Mouse (Mus musculus): ENCODE results near the gene Gm266. TPM values are rescaled to one million over a fixed set of nuclear protein-coding genes. Genes with fewer than 3 reads are reported as not detected.

The Gm266 gene
- total and polyA plus RNA-seq, 3 experiments: not detected

DNA sequence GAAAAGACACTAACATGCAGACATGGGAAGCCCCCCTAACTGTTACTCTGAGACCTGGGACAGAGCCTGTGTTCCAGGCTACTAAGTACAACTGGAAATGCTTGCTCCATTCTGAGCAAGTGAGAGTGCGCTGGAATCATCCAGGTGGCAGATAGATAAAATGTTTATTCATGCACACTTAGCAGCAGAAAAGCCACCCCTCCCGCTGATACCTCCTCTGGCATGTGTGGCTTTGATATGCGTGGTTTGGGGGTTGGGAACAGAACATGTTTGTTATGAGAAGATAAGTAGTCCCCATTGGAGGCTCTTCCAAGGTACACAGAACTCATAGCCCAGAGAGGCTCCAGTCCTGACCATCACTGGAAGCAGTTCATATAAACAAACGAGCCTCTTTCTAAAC lies 32.3 kb upstream of the Gm266 start:
- in situ Hi-C loops (cut with MboI; ENCODE audit: low pct_ligation_motif_present, low pct_unique_long_range_greater_than_20kb, low sequenced_read_pairs): no loop called here
- no peak overlapping the region for H3K9ac ChIP-seq (ENCODE audit: insufficient read depth, low read depth)
- dilution Hi-C loops (cut with MboI; ENCODE audit: extremely low pct_ligation_motif_present, extremely low pct_unique_long_range_greater_than_20kb, low sequenced_read_pairs): no loop called here
- TF ChIP-seq CTCF (conservative IDR thresholded peaks at IDR 0.05 in 1 of 2, IDR thresholded peaks at IDR 0.05 in 1 of 2; ENCODE audit: low read depth in 2 of 2, low read length in 2 of 2) (no peak), MAFK (IDR thresholded peaks at IDR 0.05; ENCODE audit: insufficient replicate concordance, low read length) (no peak), KAT2A (IDR thresholded peaks at IDR 0.05; ENCODE audit: insufficient replicate concordance, low read length) (no peak), RCOR1 (conservative IDR thresholded peaks at IDR 0.05; ENCODE audit: low read depth, low read length) (no peak), MAZ (IDR thresholded peaks at IDR 0.05; ENCODE audit: low read depth, low read length) (no peak), E2F4 (IDR thresholded peaks at IDR 0.05; ENCODE audit: insufficient replicate concordance, low read depth, low read length) (no peak), CHD1 (IDR thresholded peaks at IDR 0.05; ENCODE audit: low read depth, low read length) (no peak), ZMIZ1 (IDR thresholded peaks at IDR 0.05; ENCODE audit: low read depth, low read length) (no peak), PAX5 (IDR thresholded peaks at IDR 0.05; ENCODE audit: low read length) (no peak), ZNF384 (IDR thresholded peaks at IDR 0.05; ENCODE audit: low read depth, low read length) (no peak), EP300 (IDR thresholded peaks at IDR 0.05; ENCODE audit: low read length) (no peak), MXI1 (IDR thresholded peaks at IDR 0.05; ENCODE audit: low read depth, low read length) (no peak), MAX (IDR thresholded peaks at IDR 0.05; ENCODE audit: low read length) (no peak)
- no peak overlapping the region for H3K4me3 ChIP-seq (replicated peaks in 1 of 3; ENCODE audit: low read depth in 2 of 3, low read length in 2 of 3, poor library complexity in 1 of 3)
- H3K36me3 ChIP-seq (replicated peaks in 1 of 2; ENCODE audit: control insufficient read depth in 1 of 2, insufficient read depth in 1 of 2, low read length in 1 of 2): no peaks in the 10 kb centered on the region
- no peak overlapping the region for H3K27ac ChIP-seq (ENCODE audit: insufficient read depth, low read depth)
- no peak for DNase-seq (ENCODE audit: extremely low read depth)
- H3K4me1 ChIP-seq (ENCODE audit: control insufficient read depth in 1 of 2, insufficient read depth in 2 of 2): peaks cover 7 to 29% of the 10 kb centered on the region in 2 experiments
- H3K79me2 ChIP-seq (replicated peaks; ENCODE audit: control insufficient read depth, extremely low read depth, insufficient read depth, poor library complexity, severe bottlenecking): no peaks in the 10 kb centered on the region
- H3K4me2 ChIP-seq (ENCODE audit: insufficient read depth, low read depth, poor library complexity, severe bottlenecking): no peak overlapping the region
- peaks cover 11% of the 10 kb centered on the region for H3K9me3 ChIP-seq (replicated peaks; ENCODE audit: low read length)
- no peaks in the 10 kb centered on the region for H3K27me3 ChIP-seq (replicated peaks)

- Histone ChIP-seq H3K27me3 (replicated peaks) (no peaks in the 10 kb centered on the region), H3K4me2 (ENCODE audit: insufficient read depth, low read depth, poor library complexity, severe bottlenecking) (no peak overlapping the region), H3K36me3 (replicated peaks in 1 of 2; ENCODE audit: control insufficient read depth in 1 of 2, insufficient read depth in 1 of 2, low read length in 1 of 2) (no peaks in the 10 kb centered on the region), H3K4me3 (replicated peaks in 1 of 3; ENCODE audit: low read depth in 2 of 3, low read length in 2 of 3, poor library complexity in 1 of 3) (no peak overlapping the region), H3K27ac (ENCODE audit: insufficient read depth, low read depth) (no peak overlapping the region), H3K79me2 (replicated peaks; ENCODE audit: control insufficient read depth, extremely low read depth, insufficient read depth, poor library complexity, severe bottlenecking) (no peaks in the 10 kb centered on the region), H3K9ac (ENCODE audit: insufficient read depth, low read depth) (no peak overlapping the region), H3K9me3 (replicated peaks; ENCODE audit: low read length) (peaks cover 8% of the 10 kb centered on the region), H3K4me1 (ENCODE audit: control insufficient read depth in 1 of 2, insufficient read depth in 2 of 2) (peaks cover 7 to 29% of the 10 kb centered on the region in 2 experiments)
- DNase-seq (ENCODE audit: extremely low read depth): peak; percentile 78
- dilution Hi-C loops (cut with MboI; ENCODE audit: extremely low pct_ligation_motif_present, extremely low pct_unique_long_range_greater_than_20kb, low sequenced_read_pairs) (no loop called here), in situ Hi-C loops (cut with MboI; ENCODE audit: low pct_ligation_motif_present, low pct_unique_long_range_greater_than_20kb, low sequenced_read_pairs) (no loop called here)
- TF ChIP-seq MEF2A (IDR thresholded peaks at IDR 0.05; ENCODE audit: borderline replicate concordance, low read depth, low read length) (no peak), TCF12 (IDR thresholded peaks at IDR 0.05; ENCODE audit: low read depth, low read length) (peak; percentile 43; the same call in 1 of the 2 replicates), HCFC1 (IDR thresholded peaks at IDR 0.05; ENCODE audit: low read depth, low read length) (no peak), JUN (IDR thresholded peaks at IDR 0.05; ENCODE audit: insufficient read depth, low read depth, low read length) (no peak), E2F4 (IDR thresholded peaks at IDR 0.05; ENCODE audit: insufficient replicate concordance, low read depth, low read length) (no peak), ZC3H11A (IDR thresholded peaks at IDR 0.05; ENCODE audit: low read depth, low read length) (no peak), ETS1 (conservative IDR thresholded peaks at IDR 0.05; ENCODE audit: low read depth, low read length) (no peak; the same call in 1 of the 2 replicates), MYC (IDR thresholded peaks at IDR 0.05; ENCODE audit: low read depth, low read length) (no peak), MXI1 (IDR thresholded peaks at IDR 0.05; ENCODE audit: low read depth, low read length) (peak; percentile 33; the same call in 1 of the 2 replicates), CTCF (conservative IDR thresholded peaks at IDR 0.05 in 1 of 2, IDR thresholded peaks at IDR 0.05 in 1 of 2; ENCODE audit: low read depth in 2 of 2, low read length in 2 of 2) (0 out of 4 replicates have a peak, but pooled peaks of 1 of the 2 experiments have one; percentile 4), CHD2 (IDR thresholded peaks at IDR 0.05; ENCODE audit: low read length) (no peak), ELF1 (IDR thresholded peaks at IDR 0.05; ENCODE audit: low read depth, low read length) (no peak), ZNF384 (IDR thresholded peaks at IDR 0.05; ENCODE audit: low read depth, low read length) (no peak), SMC3 (IDR thresholded peaks at IDR 0.05; ENCODE audit: low read depth, low read length) (no peak), RCOR1 (conservative IDR thresholded peaks at IDR 0.05; ENCODE audit: low read depth, low read length) (no peak), MAFK (IDR thresholded peaks at IDR 0.05; ENCODE audit: insufficient replicate concordance, low read length) (peak; percentile 91), CHD1 (IDR thresholded peaks at IDR 0.05; ENCODE audit: low read depth, low read length) (no peak), MAX (IDR thresholded peaks at IDR 0.05; ENCODE audit: low read length) (no peak; the same call in 1 of the 2 replicates), PAX5 (IDR thresholded peaks at IDR 0.05; ENCODE audit: low read length) (no peak), ZKSCAN1 (IDR thresholded peaks at IDR 0.05; ENCODE audit: borderline replicate concordance, low read depth, low read length) (no peak), IRF4 (IDR thresholded peaks at IDR 0.05; ENCODE audit: low read depth, low read length) (peak; percentile 52; the same call in 1 of the 2 replicates), RAD21 (IDR thresholded peaks at IDR 0.05; ENCODE audit: low read depth, low read length) (no peak), SIN3A (IDR thresholded peaks at IDR 0.05; ENCODE audit: low read length) (no peak), USF2 (conservative IDR thresholded peaks at IDR 0.05; ENCODE audit: low read depth, low read length) (no peak), EP300 (IDR thresholded peaks at IDR 0.05; ENCODE audit: low read length) (peak; percentile 69), ZMIZ1 (IDR thresholded peaks at IDR 0.05; ENCODE audit: low read depth, low read length) (no peak), POLR2AphosphoS2 (IDR thresholded peaks at IDR 0.05; ENCODE audit: low read depth, low read length) (no peak), JUND (conservative IDR thresholded peaks at IDR 0.05; ENCODE audit: low read depth, low read length) (peak; percentile 39; the same call in 1 of the 2 replicates)
Observed at GRCm38 (mm10) chr12:111516826-111517225, 31.2 kb upstream of the Gm266 start.
